Mouse (Mus musculus): ENCODE data around the gene Palm2. TPM values are rescaled to one million over a fixed set of nuclear protein-coding genes. Genes with fewer than 3 reads are reported as not detected.
A peak's percentile ranks its signal among the peaks of the same experiment; 100 is the strongest.

Gene Palm2
- polyA plus RNA-seq, 1 experiment = 14.1 TPM

DNA sequence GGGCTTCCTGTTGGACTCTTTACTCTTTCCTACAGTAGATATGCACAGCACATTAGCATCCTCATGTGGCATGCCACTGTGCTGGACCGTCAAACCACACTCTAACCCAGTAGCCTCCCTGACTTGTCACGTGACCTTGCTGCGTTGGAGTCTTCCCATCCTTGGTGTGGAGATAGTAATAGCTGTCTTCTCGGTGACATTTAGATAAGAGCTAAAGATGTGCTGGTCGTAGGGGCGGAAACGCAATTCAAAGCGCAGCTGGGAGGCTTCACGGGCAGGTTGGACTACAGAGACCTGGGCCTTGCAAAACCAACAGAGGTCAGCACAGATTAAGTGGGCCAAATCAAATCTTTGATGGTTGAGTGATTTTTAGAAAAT, 167.4 kb downstream of the Palm2 start:
- Histone ChIP-seq H3K27ac (ENCODE audit: insufficient read depth, low read length) (no peak overlapping the region), H3K4me1 (ENCODE audit: control insufficient read depth, insufficient read depth, low read length) (peaks cover 1% of the 10 kb centered on the region), H3K4me3 (ENCODE audit: insufficient read depth, low read length) (no peak overlapping the region)
- TF ChIP-seq CTCF (IDR thresholded peaks at IDR 0.05; ENCODE audit: extremely low read depth, insufficient read depth, low read length) = no peak
- no peak for TF ChIP-seq POLR2A (IDR thresholded peaks at IDR 0.05; ENCODE audit: extremely low read depth, insufficient read depth, low read length)

DNA sequence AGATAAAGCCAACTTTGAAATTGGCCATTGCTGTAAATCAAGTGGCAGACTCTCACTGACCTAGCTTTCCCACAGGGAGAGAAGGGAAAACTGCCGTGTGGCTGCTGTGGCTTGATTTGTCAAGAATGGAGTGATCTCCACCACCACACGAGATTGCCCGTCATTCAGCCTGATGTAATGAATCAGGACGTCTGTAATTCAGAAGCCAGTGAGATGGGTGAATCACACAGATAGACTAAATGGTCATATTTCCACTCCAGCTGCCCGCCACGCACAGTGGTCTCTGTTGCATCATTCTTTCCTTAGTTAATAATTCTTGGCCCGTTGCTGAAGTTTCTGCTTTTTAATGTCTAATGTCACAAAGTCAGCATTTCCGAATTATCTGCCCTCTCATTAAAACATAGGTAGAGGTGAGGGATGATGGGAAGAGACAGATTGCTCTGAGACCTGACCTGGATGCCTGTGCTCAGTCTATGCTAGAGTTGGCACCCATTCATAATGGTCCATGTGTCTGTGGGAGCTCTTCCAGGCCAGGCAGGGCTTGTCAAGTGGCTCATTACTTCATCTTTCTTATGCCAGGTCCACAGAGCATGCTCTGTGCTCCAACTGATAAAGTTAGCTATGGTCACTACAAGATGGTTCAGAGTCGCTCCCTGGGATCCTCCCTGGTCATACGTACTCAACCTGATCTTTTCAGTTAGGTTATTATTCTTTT, 168.0 kb downstream of the Palm2 start:
- TF ChIP-seq CTCF (IDR thresholded peaks at IDR 0.05; ENCODE audit: extremely low read depth, insufficient read depth, low read length) (no peak), POLR2A (IDR thresholded peaks at IDR 0.05; ENCODE audit: extremely low read depth, insufficient read depth, low read length) (no peak)
- no peak overlapping the region for H3K4me3 ChIP-seq (ENCODE audit: insufficient read depth, low read length)
- H3K4me1 ChIP-seq (ENCODE audit: control insufficient read depth, insufficient read depth, low read length) = peaks cover 1% of the 10 kb centered on the region
- no peak overlapping the region for H3K27ac ChIP-seq (ENCODE audit: insufficient read depth, low read length)

DNA sequence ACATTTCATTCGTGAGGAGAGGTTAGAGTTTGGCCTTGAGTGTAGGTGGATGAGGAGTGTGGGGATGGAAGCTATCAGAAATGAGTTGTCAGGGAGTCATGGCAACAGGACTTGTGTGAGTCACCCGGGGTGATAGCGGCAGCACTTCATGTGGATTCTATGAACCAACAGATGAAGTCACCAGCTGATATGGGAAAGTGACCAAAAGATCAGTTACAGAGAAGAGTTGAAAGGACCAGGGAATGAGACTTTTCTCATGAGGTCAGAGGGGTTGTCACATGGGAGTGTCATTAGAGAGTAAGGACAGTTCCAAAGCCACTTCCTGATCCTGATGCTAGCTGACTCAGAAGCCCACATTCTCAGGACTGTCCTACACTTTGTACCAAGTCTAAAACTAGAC, 172.2 kb downstream of the Palm2 start:
- Histone ChIP-seq H3K4me3 (ENCODE audit: insufficient read depth, low read length) (no peak overlapping the region), H3K4me1 (ENCODE audit: control insufficient read depth, insufficient read depth, low read length) (no peaks in the 10 kb centered on the region), H3K27ac (ENCODE audit: insufficient read depth, low read length) (no peak overlapping the region)
- TF ChIP-seq POLR2A (IDR thresholded peaks at IDR 0.05; ENCODE audit: extremely low read depth, insufficient read depth, low read length) (no peak), CTCF (IDR thresholded peaks at IDR 0.05; ENCODE audit: extremely low read depth, insufficient read depth, low read length) (no peak)

DNA sequence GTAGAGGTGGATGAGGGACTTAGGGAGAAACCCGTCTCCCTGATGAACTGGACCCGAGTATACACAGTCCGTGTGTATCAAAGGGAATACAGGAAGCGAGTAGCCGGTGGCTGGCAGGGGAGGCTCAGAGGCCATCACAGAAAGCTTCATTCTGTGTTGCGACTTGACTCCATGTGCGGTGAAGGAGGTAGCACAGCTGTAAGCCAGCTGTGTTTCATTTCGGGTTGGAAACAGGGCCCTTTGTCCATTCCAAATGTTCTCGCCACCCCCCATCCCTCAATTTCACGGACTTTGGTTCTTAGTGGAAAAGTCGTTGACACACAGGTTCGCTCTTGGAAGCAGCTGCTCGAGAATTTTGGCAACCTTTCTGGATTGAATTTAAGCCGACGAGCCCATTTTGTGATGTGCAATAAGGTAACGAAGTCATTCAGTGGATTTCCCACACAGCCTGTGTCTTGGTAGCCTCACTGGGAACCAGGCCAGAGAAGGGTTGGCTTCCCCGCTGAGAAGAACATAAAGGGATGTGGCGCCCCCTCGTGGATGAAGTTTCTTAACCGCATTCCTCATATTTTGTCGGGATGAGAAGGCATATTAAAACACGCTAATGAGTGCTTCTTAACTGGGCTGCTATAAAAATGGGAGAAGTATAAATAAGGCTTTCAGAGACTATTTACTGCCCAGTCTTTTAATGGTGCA, 173.3 kb downstream of the Palm2 start:
- TF ChIP-seq POLR2A (IDR thresholded peaks at IDR 0.05; ENCODE audit: extremely low read depth, insufficient read depth, low read length) = no peak
- TF ChIP-seq CTCF (IDR thresholded peaks at IDR 0.05; ENCODE audit: extremely low read depth, insufficient read depth, low read length) = peak; percentile 80
- H3K4me3 ChIP-seq (ENCODE audit: insufficient read depth, low read length) = no peak overlapping the region
- no peaks in the 10 kb centered on the region for H3K4me1 ChIP-seq (ENCODE audit: control insufficient read depth, insufficient read depth, low read length)
- no peak overlapping the region for H3K27ac ChIP-seq (ENCODE audit: insufficient read depth, low read length)

DNA sequence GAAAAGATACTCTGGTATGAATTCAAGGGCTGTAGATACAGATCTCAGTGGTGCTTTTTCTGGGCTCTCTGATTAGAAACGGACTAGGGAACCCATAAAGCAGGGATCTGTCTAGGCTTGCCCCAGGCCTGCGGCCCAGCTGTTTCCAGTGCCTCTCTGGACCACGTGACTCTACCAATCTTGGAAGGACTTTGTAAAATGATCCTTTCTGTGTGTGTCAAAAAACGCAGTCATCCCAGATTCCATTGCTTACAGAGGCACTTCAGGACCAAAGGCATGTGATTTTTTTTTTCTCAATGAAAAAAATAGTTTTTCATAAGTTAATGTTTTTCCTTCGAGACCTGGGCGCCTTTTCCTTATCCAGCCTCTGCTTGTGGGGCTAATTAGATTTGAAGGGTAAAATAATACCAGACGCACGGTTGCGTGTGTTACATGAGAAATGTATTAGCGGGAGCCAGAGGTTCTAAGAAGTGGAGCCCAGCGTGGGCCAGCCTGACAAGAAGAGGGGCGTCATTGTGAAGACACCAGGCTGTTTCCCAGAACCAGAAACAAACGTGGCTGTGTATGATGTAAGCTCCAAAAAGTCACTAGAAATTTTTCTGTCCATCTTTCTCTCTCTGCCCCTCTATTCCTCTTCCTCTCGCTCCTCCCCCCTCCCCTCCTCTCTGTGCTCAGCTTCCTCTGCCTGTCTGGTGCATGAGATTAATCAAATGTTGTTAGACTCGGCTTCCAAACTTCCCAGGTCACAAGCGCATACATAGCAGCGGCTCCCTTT, 177.4 kb downstream of the Palm2 start:
- Histone ChIP-seq H3K27ac (ENCODE audit: insufficient read depth, low read length) (no peak overlapping the region), H3K4me1 (ENCODE audit: control insufficient read depth, insufficient read depth, low read length) (no peaks in the 10 kb centered on the region; the same call in 1 of the 2 replicates), H3K4me3 (ENCODE audit: insufficient read depth, low read length) (no peak overlapping the region)
- TF ChIP-seq POLR2A (IDR thresholded peaks at IDR 0.05; ENCODE audit: extremely low read depth, insufficient read depth, low read length) (no peak), CTCF (IDR thresholded peaks at IDR 0.05; ENCODE audit: extremely low read depth, insufficient read depth, low read length) (no peak)

DNA sequence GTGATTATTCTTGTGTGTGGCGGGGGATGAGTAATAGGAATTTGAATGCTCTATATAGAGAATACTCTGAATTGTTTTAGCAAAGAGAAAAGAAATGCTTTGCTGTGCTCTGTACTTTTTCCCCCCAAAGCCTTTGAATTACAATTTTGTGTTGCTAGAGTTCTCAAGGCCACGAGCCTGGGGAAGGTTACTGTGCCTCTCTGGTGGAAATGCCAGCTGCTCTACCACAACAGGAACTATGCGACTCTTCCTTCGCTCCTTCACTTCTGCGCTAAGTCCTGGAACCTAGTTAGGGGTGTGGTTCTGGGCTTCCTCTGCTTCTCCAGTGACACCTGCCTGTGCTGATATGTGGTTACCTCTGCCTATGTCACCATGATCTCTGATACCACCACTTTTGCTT, 178.7 kb downstream of the Palm2 start:
- Histone ChIP-seq H3K4me1 (ENCODE audit: control insufficient read depth, insufficient read depth, low read length) (no peaks in the 10 kb centered on the region; the same call in 1 of the 2 replicates), H3K27ac (ENCODE audit: insufficient read depth, low read length) (no peak overlapping the region), H3K4me3 (ENCODE audit: insufficient read depth, low read length) (no peak overlapping the region)
- TF ChIP-seq CTCF (IDR thresholded peaks at IDR 0.05; ENCODE audit: extremely low read depth, insufficient read depth, low read length) (no peak), POLR2A (IDR thresholded peaks at IDR 0.05; ENCODE audit: extremely low read depth, insufficient read depth, low read length) (no peak)

DNA sequence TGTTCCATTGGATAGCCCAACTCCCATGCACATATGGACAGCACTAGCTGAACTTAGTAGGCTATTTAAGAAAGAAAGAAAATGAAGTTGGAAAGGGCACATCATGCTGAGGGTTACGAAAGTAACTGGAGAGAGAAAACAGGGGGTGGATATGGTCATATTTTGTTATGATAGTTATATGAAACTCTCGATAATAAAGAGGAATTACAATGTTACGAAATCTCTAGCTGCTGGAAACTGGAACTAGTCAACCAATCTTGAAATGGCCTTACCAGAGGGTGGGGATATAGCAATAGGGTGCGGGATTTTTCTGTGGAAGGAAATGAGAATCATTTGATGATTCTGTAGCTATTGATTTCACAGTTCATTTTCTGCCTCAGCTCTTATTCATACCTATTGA, 180.6 kb downstream of the Palm2 start:
- Histone ChIP-seq H3K27ac (ENCODE audit: insufficient read depth, low read length) (no peak overlapping the region), H3K4me3 (ENCODE audit: insufficient read depth, low read length) (no peak overlapping the region), H3K4me1 (ENCODE audit: control insufficient read depth, insufficient read depth, low read length) (no peaks in the 10 kb centered on the region; the same call in 1 of the 2 replicates)
- TF ChIP-seq CTCF (IDR thresholded peaks at IDR 0.05; ENCODE audit: extremely low read depth, insufficient read depth, low read length) (no peak), POLR2A (IDR thresholded peaks at IDR 0.05; ENCODE audit: extremely low read depth, insufficient read depth, low read length) (no peak)

DNA sequence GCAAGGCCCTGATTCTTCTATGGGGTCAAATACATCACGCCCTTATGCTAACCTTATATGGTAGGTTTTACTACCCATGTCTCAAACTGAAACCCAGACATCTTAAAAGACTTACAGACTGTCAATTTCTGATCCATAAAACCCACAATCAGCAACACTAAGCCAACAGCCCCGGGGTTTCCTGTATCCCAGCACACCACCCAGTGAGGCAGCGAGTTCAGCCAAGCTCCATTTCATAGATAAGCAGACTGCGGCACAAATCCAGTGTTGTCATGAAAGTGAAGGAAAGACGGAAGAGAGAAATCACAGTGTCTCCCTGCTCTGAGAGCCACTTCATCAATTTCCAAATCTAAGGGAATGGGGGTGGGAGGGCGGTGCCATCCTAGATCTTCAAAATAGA, 184.7 kb downstream of the Palm2 start:
- Histone ChIP-seq H3K27ac (ENCODE audit: insufficient read depth, low read length) (no peak overlapping the region), H3K4me1 (ENCODE audit: control insufficient read depth, insufficient read depth, low read length) (no peaks in the 10 kb centered on the region), H3K4me3 (ENCODE audit: insufficient read depth, low read length) (no peak overlapping the region)
- TF ChIP-seq CTCF (IDR thresholded peaks at IDR 0.05; ENCODE audit: extremely low read depth, insufficient read depth, low read length) (no peak), POLR2A (IDR thresholded peaks at IDR 0.05; ENCODE audit: extremely low read depth, insufficient read depth, low read length) (no peak)

DNA sequence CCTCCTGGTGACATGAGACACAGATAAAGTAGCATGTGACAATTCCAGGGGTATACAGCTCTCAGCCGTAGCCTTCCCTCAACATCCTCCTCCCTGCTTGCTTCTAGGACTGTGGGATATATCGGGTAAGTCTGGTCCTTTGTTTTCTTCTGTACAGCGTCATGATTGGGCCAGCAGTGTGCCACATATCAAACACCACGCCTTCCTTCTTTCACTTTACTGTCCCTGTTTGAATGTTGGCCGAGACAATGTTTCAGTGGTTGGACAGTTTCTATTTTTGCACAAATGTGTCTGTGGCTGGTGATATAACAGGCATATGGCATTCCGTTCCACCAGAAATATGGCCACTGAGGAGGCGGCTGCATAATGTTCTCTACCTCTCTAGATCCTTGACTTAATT, 188.8 kb downstream of the Palm2 start:
- Histone ChIP-seq H3K4me3 (ENCODE audit: insufficient read depth, low read length) (no peak overlapping the region), H3K4me1 (ENCODE audit: control insufficient read depth, insufficient read depth, low read length) (no peaks in the 10 kb centered on the region), H3K27ac (ENCODE audit: insufficient read depth, low read length) (no peak overlapping the region)
- TF ChIP-seq POLR2A (IDR thresholded peaks at IDR 0.05; ENCODE audit: extremely low read depth, insufficient read depth, low read length) (no peak), CTCF (IDR thresholded peaks at IDR 0.05; ENCODE audit: extremely low read depth, insufficient read depth, low read length) (no peak)
